Mouse (Mus musculus) MEL (cell line): ENCODE measurements around the gene Smap2. TPM values are rescaled to one million over a fixed set of nuclear protein-coding genes. Genes with fewer than 3 reads are reported as not detected.

ENCODE experiments used
- DNase-seq: peaks from one replicate; pipeline ENCODE4 v3.0.0; 2011; ENCODE audit warnings: low read depth, low spot score
- H3K27ac ChIP-seq: 2 replicates; pipeline ENCODE4 v1.5.1; 2012; ENCODE audit warnings: low read depth, mild to moderate bottlenecking, control low read depth, low read length, moderate library complexity; ENCODE audit not compliant: control insufficient read depth
- H3K27me3 ChIP-seq, 2 experiments: fragments of 150-350 bp in 1 of 2; sonication (generic) in 1 of 2; 2 replicates each; pipeline ENCODE4 v1.6.1; 2012; ENCODE audit warnings: low read length in 2 of 2, mild to moderate bottlenecking in 2 of 2, improper control_type of control experiment in 1 of 2, moderate library complexity in 1 of 2; ENCODE audit not compliant: insufficient read depth in 2 of 2, control insufficient read depth in 1 of 2
- H3K36me3 ChIP-seq, 2 experiments: 2 replicates each; pipeline ENCODE4 v1.6.1; 2012 to 2014; ENCODE audit warnings: low read length in 2 of 2, improper control_type of control experiment in 1 of 2, inconsistent platforms in 1 of 2, mild to moderate bottlenecking in 1 of 2; ENCODE audit not compliant: insufficient read depth in 2 of 2, control insufficient read depth in 1 of 2
- H3K4me1 ChIP-seq, 2 experiments: fragments of 150-350 bp in 1 of 2; sonication (generic) in 1 of 2; 2 replicates each; pipeline ENCODE4 v1.6.1; 2012; ENCODE audit warnings: low read length in 2 of 2, improper control_type of control experiment in 1 of 2, mild to moderate bottlenecking in 1 of 2; ENCODE audit not compliant: insufficient read depth in 2 of 2, control insufficient read depth in 1 of 2
- H3K4me3 ChIP-seq, 2 experiments: fragments of 150-350 bp in 1 of 2; sonication (generic) in 1 of 2; 2 replicates each; pipeline ENCODE4 v1.5.1; 2012; ENCODE audit warnings: low read depth in 2 of 2, low read length in 2 of 2, mild to moderate bottlenecking in 2 of 2, moderate library complexity in 2 of 2, control low read depth in 1 of 2, improper control_type of control experiment in 1 of 2; ENCODE audit not compliant: control insufficient read depth in 1 of 2, insufficient read depth in 1 of 2
- H3K79me2 ChIP-seq: 2 replicates; pipeline ENCODE4 v1.6.1; 2012; ENCODE audit warnings: mild to moderate bottlenecking, low read length, moderate library complexity; ENCODE audit not compliant: control insufficient read depth, poor library complexity, insufficient read depth
- H3K9ac ChIP-seq: 2 replicates; pipeline ENCODE4 v1.6.1; 2012; ENCODE audit warnings: low read depth, mild to moderate bottlenecking, control low read depth, low read length, moderate library complexity; ENCODE audit not compliant: control insufficient read depth, poor library complexity, severe bottlenecking
- H3K9me3 ChIP-seq: fragments of 150-350 bp; sonication (generic); replicated peaks from 2 replicates; pipeline ENCODE4 v1.6.1; 2012; ENCODE audit warnings: mild to moderate bottlenecking, low read length, improper control_type of control experiment, moderate library complexity; ENCODE audit not compliant: insufficient read depth
- BHLHE40 ChIP-seq: IDR thresholded peaks from 2 replicates; pipeline ENCODE4 v1.6.1; 2012; ENCODE audit warnings: low read depth, mild to moderate bottlenecking, inconsistent platforms, low read length, improper control_type of control experiment, borderline replicate concordance
- CHD1 ChIP-seq: IDR thresholded peaks from 2 replicates; pipeline ENCODE4 v1.6.1; 2012; ENCODE audit warnings: low read depth, mild to moderate bottlenecking, inconsistent platforms, low read length, improper control_type of control experiment
- CHD2 ChIP-seq: IDR thresholded peaks from 2 replicates; pipeline ENCODE4 v1.6.1; 2011; ENCODE audit warnings: low read length, improper control_type of control experiment
- CTCF ChIP-seq, 3 experiments: IDR thresholded peaks in 2 of 3; conservative IDR thresholded peaks in 1 of 3; 2 replicates each; pipeline ENCODE4 v1.5.1; 2011 to 2012; ENCODE audit warnings: low read length in 3 of 3, low read depth in 2 of 3, mild to moderate bottlenecking in 2 of 3, improper control_type of control experiment in 1 of 3, inconsistent platforms in 1 of 3, mixed read lengths in 1 of 3, moderate library complexity in 1 of 3; ENCODE audit not compliant: control insufficient read depth in 1 of 3, insufficient read depth in 1 of 3, poor library complexity in 1 of 3, severe bottlenecking in 1 of 3
- E2F4 ChIP-seq: IDR thresholded peaks from 2 replicates; pipeline ENCODE4 v1.6.1; 2011; ENCODE audit warnings: low read depth, low read length, improper control_type of control experiment, borderline replicate concordance
- ELF1 ChIP-seq: IDR thresholded peaks from 2 replicates; pipeline ENCODE4 v1.6.1; 2014; ENCODE audit warnings: low read depth, mild to moderate bottlenecking, inconsistent platforms, low read length, improper control_type of control experiment, moderate library complexity
- EP300 ChIP-seq, 2 experiments: IDR thresholded peaks; 2 replicates each; pipeline ENCODE4 v1.6.1; 2011; ENCODE audit warnings: improper control_type of control experiment in 2 of 2, low read length in 2 of 2, low read depth in 1 of 2, mild to moderate bottlenecking in 1 of 2
- ETS1 ChIP-seq: IDR thresholded peaks from 2 replicates; pipeline ENCODE4 v1.6.1; 2012; ENCODE audit warnings: low read depth, mild to moderate bottlenecking, inconsistent platforms, low read length, improper control_type of control experiment, moderate library complexity
- GABPA ChIP-seq: IDR thresholded peaks from 2 replicates; pipeline ENCODE4 v1.6.1; 2012; ENCODE audit warnings: low read depth, mild to moderate bottlenecking, inconsistent platforms, low read length, improper control_type of control experiment, moderate library complexity
- GATA1 ChIP-seq: IDR thresholded peaks from 2 replicates; pipeline ENCODE4 v1.6.1; 2011; ENCODE audit warnings: low read depth, low read length, improper control_type of control experiment
- HCFC1 ChIP-seq: IDR thresholded peaks from 2 replicates; pipeline ENCODE4 v1.6.1; 2012; ENCODE audit warnings: low read depth, mild to moderate bottlenecking, inconsistent platforms, low read length, improper control_type of control experiment, moderate library complexity
- JUND ChIP-seq: IDR thresholded peaks from 2 replicates; pipeline ENCODE4 v1.6.1; 2011; ENCODE audit warnings: low read depth, mild to moderate bottlenecking, improper control_type of control experiment, low read length
- KAT2A ChIP-seq: conservative IDR thresholded peaks from 2 replicates; pipeline ENCODE4 v1.6.1; 2012; ENCODE audit warnings: low read depth, low read length, improper control_type of control experiment, inconsistent platforms
- MAFK ChIP-seq: IDR thresholded peaks from 2 replicates; pipeline ENCODE4 v1.6.1; 2011; ENCODE audit warnings: low read depth, mild to moderate bottlenecking, low read length, improper control_type of control experiment, borderline replicate concordance
- MAZ ChIP-seq: IDR thresholded peaks from 2 replicates; pipeline ENCODE4 v1.6.1; 2012; ENCODE audit warnings: low read depth, mild to moderate bottlenecking, inconsistent platforms, low read length, improper control_type of control experiment
- MEF2A ChIP-seq: IDR thresholded peaks from 2 replicates; pipeline ENCODE4 v1.6.1; 2014; ENCODE audit warnings: low read depth, mild to moderate bottlenecking, inconsistent platforms, low read length, improper control_type of control experiment; ENCODE audit not compliant: poor library complexity, insufficient replicate concordance, severe bottlenecking; ENCODE audit errors: extremely low read depth
- MXI1 ChIP-seq: IDR thresholded peaks from 2 replicates; pipeline ENCODE4 v1.6.1; 2011; ENCODE audit warnings: mild to moderate bottlenecking, low read depth, low read length, improper control_type of control experiment
- MYB ChIP-seq: IDR thresholded peaks from 2 replicates; pipeline ENCODE4 v1.6.1; 2011; ENCODE audit warnings: mild to moderate bottlenecking, low read depth, low read length, improper control_type of control experiment
- MYC ChIP-seq: IDR thresholded peaks from 2 replicates; pipeline ENCODE4 v1.6.1; 2011; ENCODE audit warnings: low read depth, mild to moderate bottlenecking, low read length, improper control_type of control experiment, moderate library complexity
- NRF1 ChIP-seq: IDR thresholded peaks from 2 replicates; pipeline ENCODE4 v1.6.1; 2014; ENCODE audit warnings: low read depth, mild to moderate bottlenecking, inconsistent platforms, low read length, improper control_type of control experiment, moderate library complexity; ENCODE audit not compliant: poor library complexity, insufficient read depth, severe bottlenecking
- POLR2A ChIP-seq, 2 experiments: IDR thresholded peaks; 2 replicates each; pipeline ENCODE4 v1.6.1; 2011 to 2012; ENCODE audit warnings: low read length in 2 of 2, mild to moderate bottlenecking in 2 of 2, control low read depth in 1 of 2, improper control_type of control experiment in 1 of 2, low read depth in 1 of 2, moderate library complexity in 1 of 2; ENCODE audit not compliant: control insufficient read depth in 1 of 2, insufficient read depth in 1 of 2, poor library complexity in 1 of 2
- POLR2AphosphoS2 ChIP-seq: IDR thresholded peaks from 2 replicates; pipeline ENCODE4 v1.6.1; 2011; ENCODE audit warnings: low read length, improper control_type of control experiment
- POLR2AphosphoS5 ChIP-seq: IDR thresholded peaks from 2 replicates; pipeline ENCODE4 v1.6.1; 2012; ENCODE audit warnings: low read depth, borderline replicate concordance, mild to moderate bottlenecking, inconsistent platforms, low read length, moderate library complexity, mixed read lengths
- RAD21 ChIP-seq: IDR thresholded peaks from 2 replicates; pipeline ENCODE4 v1.6.1; 2011; ENCODE audit warnings: mild to moderate bottlenecking, low read depth, low read length, improper control_type of control experiment
- RCOR1 ChIP-seq: IDR thresholded peaks from 2 replicates; pipeline ENCODE4 v1.6.1; 2012; ENCODE audit warnings: low read depth, mild to moderate bottlenecking, inconsistent platforms, low read length, improper control_type of control experiment
- SIN3A ChIP-seq: IDR thresholded peaks from 2 replicates; pipeline ENCODE4 v1.6.1; 2012; ENCODE audit warnings: low read length, improper control_type of control experiment, inconsistent platforms
- SMC3 ChIP-seq: IDR thresholded peaks from 2 replicates; pipeline ENCODE4 v1.6.1; 2011; ENCODE audit warnings: low read depth, low read length, improper control_type of control experiment
- TAL1 ChIP-seq: IDR thresholded peaks from 2 replicates; pipeline ENCODE4 v1.6.1; 2012; ENCODE audit warnings: mild to moderate bottlenecking, inconsistent platforms, low read length, moderate library complexity, mixed read lengths
- UBTF ChIP-seq: IDR thresholded peaks from 2 replicates; pipeline ENCODE4 v1.6.1; 2012; ENCODE audit warnings: low read depth, mild to moderate bottlenecking, inconsistent platforms, low read length, improper control_type of control experiment, moderate library complexity, borderline replicate concordance; ENCODE audit not compliant: insufficient read depth
- USF2 ChIP-seq, 2 experiments: IDR thresholded peaks; 2 replicates each; pipeline ENCODE4 v1.6.1; 2011 to 2012; ENCODE audit warnings: improper control_type of control experiment in 2 of 2, low read length in 2 of 2, borderline replicate concordance in 1 of 2, inconsistent platforms in 1 of 2, low read depth in 1 of 2, mild to moderate bottlenecking in 1 of 2; ENCODE audit not compliant: insufficient read depth in 1 of 2
- ZC3H11A ChIP-seq: IDR thresholded peaks from 2 replicates; pipeline ENCODE4 v1.6.1; 2012; ENCODE audit warnings: low read depth, mild to moderate bottlenecking, inconsistent platforms, low read length, improper control_type of control experiment
- ZKSCAN1 ChIP-seq: IDR thresholded peaks from 2 replicates; pipeline ENCODE4 v1.6.1; 2012; ENCODE audit warnings: low read depth, mild to moderate bottlenecking, inconsistent platforms, low read length, improper control_type of control experiment, moderate library complexity
- ZMIZ1 ChIP-seq: IDR thresholded peaks from 2 replicates; pipeline ENCODE4 v1.6.1; 2012; ENCODE audit warnings: low read depth, mild to moderate bottlenecking, inconsistent platforms, low read length, improper control_type of control experiment, moderate library complexity
- ZNF384 ChIP-seq: IDR thresholded peaks from 2 replicates; pipeline ENCODE4 v1.6.1; 2012; ENCODE audit warnings: low read depth, mild to moderate bottlenecking, inconsistent platforms, low read length, improper control_type of control experiment
- polyA plus RNA-seq, 2 experiments: library from polyadenylated mRNA; stranded (reverse) in 1 of 2; unstranded in 1 of 2; fragments of >175 nt in 1 of 2; fragments of >200 nt in 1 of 2; gene quantifications; 2 replicates each; pipeline versions ENCODE4 v1.2.1 to v1.2.4; 2012; ENCODE audit warnings: low replicate concordance in 2 of 2, low read depth in 1 of 2; ENCODE audit not compliant: insufficient read length in 2 of 2, insufficient read depth in 1 of 2, missing spikeins in 1 of 2
- total RNA-seq: library from RNA; depleted of rRNA; stranded (reverse); fragments of 300-350 nt; gene quantifications from 2 replicates; pipeline ENCODE4 v1.2.3, GENCODE M21; 2012

The Smap2 gene
- total and polyA plus RNA-seq, 3 experiments = 36.5 to 118 (median 83.5) TPM

DNA sequence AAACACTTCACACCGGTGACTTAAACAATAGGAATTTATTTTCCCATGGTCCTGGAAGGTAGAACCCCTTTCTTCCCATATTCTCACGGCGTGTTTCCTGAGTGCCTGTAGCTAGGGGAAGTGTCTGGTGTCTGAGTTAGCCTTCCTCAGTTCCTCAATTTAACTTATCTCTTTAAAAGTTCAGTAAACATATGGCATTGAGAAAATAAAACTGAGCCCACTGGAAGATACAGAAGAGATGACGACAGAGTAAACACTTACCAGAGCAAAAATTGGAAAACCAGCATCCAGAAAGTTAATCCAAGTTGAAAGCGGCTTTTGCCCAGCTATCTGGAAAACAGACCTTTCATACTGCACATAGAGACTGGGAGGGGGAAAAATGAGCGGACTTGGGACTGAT lies 64.9 kb downstream of the Smap2 start (continued):
- peak; percentile 70; the same call in 1 of the 2 replicates for TF ChIP-seq MYC

DNA sequence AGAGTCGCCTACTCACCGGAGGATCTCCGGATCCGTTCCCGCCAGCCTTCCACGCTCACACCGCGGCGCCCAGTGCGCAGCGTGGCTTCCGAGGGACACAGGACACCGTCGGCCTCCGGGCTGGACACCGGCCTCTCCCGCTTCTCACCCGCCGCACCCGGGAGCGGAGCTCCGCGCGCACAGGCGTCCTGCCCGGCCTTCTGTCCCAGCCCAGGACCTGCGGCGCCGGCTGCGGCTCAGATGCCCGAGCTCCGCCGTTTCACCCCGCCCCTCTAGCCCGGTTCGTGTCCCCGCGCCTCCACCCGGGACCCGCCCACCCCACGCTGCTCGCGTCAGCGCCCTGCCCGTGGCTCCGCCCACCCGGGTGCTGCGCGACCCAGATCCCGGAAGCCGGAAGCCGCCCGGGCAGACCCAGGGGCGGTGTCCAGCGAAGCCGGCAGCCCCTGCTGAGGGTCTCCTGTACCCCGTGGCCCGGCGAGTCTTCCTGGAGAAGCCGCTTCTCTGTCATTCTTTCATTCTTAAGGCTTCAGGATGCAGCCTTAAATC lies 65.5 kb downstream of the Smap2 start, which contains the start of gene Zfp69:
Gene Zfp69, minus strand, starts transcription at position 272 of the 546 bp plus-strand sequence.
- H3K4me1 ChIP-seq = peaks cover 4 to 15% of the 10 kb centered on the region in 2 experiments
- H3K27me3 ChIP-seq = no peaks in the 10 kb centered on the region
- peak within 1 kb of the TSS; percentile 81 for H3K9ac ChIP-seq
- DNase-seq = peak; percentile 91
- H3K79me2 ChIP-seq = no peaks in the 10 kb centered on the region; the same call in 1 of the 2 replicates
- no peaks in the 10 kb centered on the region for H3K9me3 ChIP-seq
- H3K27ac ChIP-seq = peak within 1 kb of the TSS; percentile 96
- H3K36me3 ChIP-seq = peaks cover 0 to 7% of the 10 kb centered on the region in 2 experiments; a peak in 2 of 4 replicates
- H3K4me3 ChIP-seq = peak within 1 kb of the TSS; percentile 85 to 89
- TF ChIP-seq JUND (no peak), TAL1 (no peak), UBTF (0 out of 2 replicates have a peak, but pooled peaks have one; percentile 61), GATA1 (no peak), KAT2A (no peak), RAD21 (no peak), MXI1 (peak; percentile 68; the same call in 1 of the 2 replicates), SIN3A (peak; percentile 74; the same call in 1 of the 2 replicates), MEF2A (no peak), HCFC1 (peak; percentile 70; the same call in 1 of the 2 replicates), GABPA (no peak), POLR2AphosphoS2 (peak; percentile 74), RCOR1 (no peak), ZC3H11A (no peak), ZMIZ1 (peak; percentile 87), BHLHE40 (no peak), ELF1 (peak; percentile 97), CHD2 (no peak), POLR2AphosphoS5 (no peak), CHD1 (peak; percentile 71; the same call in 1 of the 2 replicates), ZKSCAN1 (no peak), SMC3 (no peak), MYB (no peak), NRF1 (peak; percentile 41; the same call in 1 of the 2 replicates), E2F4 (no peak), EP300 (IDR thresholded peaks at IDR 0.05; ENCODE audit: low read depth in 1 of 2, low read length in 2 of 2) (no peak), POLR2A (IDR thresholded peaks at IDR 0.05; ENCODE audit: control insufficient read depth in 1 of 2, insufficient read depth in 1 of 2, low read depth in 1 of 2, low read length in 2 of 2, poor library complexity in 1 of 2) (peak; percentile 80 to 82; a peak in 2 of 4 replicates), ZNF384 (no peak), MAFK (no peak), USF2 (IDR thresholded peaks at IDR 0.05; ENCODE audit: borderline replicate concordance in 1 of 2, insufficient read depth in 1 of 2, low read depth in 1 of 2, low read length in 2 of 2) (no peak), ETS1 (no peak; the same call in 1 of the 2 replicates), CTCF (IDR thresholded peaks at IDR 0.05 in 2 of 3, conservative IDR thresholded peaks at IDR 0.05 in 1 of 3; ENCODE audit: control insufficient read depth in 1 of 3, insufficient read depth in 1 of 3, low read depth in 2 of 3, low read length in 3 of 3, poor library complexity in 1 of 3, severe bottlenecking in 1 of 3) (no peak), MAZ (peak; percentile 84; the same call in 1 of the 2 replicates)
